Mouse (Mus musculus) layer of hippocampus, adult 2 months (tissue): ENCODE measurements at regions not wholly inside any gene's neighbourhood (a gene's known extent, or its start where the extent isn't known, plus 50 kb on each side); places are given as distances from the start of the nearest gene placed in this dataset.

Source experiments
- DNase-seq, 2 experiments: peaks; one replicate each; pipeline ENCODE4 v3.0.0; 2022; ENCODE audit warnings: low spot score in 2 of 2
- H3K27ac ChIP-seq: fragments of 200-600 bp; 2 replicates; pipeline ENCODE4 v1.8.1; 2022
- H3K4me3 ChIP-seq: fragments of 200-600 bp; 2 replicates; pipeline ENCODE4 v1.8.1; 2022; ENCODE audit warnings: mild to moderate bottlenecking
- CTCF ChIP-seq: fragments of 200-600 bp; conservative IDR thresholded peaks from 2 replicates; pipeline ENCODE4 v1.8.1; 2022; ENCODE audit warnings: antibody characterized with exemption, mild to moderate bottlenecking, moderate library complexity

DNA sequence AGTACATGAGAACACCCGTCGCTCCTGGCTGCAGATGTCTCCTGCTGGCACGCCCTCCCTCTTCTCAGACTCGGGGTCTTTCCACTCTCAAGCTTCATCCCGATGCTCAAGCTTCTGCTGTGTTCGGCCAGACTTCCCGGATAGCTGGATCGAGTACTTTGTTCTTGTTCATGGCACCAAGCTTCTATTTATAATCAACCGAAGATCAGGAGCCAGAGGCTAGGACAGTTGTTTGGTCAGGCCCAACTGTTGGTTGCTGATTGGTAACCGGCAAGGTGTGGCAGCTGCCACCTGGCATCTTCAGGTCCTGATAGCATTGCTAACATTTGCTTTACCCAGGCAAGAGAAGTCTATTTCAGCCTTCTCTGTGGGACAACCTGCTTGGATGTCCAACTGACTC is 53.5 kb upstream of the Plcl2 start:
- Histone ChIP-seq H3K4me3 (no peak overlapping the region), H3K27ac (no peak overlapping the region)
- no peak for DNase-seq
- TF ChIP-seq CTCF, result no peak

DNA sequence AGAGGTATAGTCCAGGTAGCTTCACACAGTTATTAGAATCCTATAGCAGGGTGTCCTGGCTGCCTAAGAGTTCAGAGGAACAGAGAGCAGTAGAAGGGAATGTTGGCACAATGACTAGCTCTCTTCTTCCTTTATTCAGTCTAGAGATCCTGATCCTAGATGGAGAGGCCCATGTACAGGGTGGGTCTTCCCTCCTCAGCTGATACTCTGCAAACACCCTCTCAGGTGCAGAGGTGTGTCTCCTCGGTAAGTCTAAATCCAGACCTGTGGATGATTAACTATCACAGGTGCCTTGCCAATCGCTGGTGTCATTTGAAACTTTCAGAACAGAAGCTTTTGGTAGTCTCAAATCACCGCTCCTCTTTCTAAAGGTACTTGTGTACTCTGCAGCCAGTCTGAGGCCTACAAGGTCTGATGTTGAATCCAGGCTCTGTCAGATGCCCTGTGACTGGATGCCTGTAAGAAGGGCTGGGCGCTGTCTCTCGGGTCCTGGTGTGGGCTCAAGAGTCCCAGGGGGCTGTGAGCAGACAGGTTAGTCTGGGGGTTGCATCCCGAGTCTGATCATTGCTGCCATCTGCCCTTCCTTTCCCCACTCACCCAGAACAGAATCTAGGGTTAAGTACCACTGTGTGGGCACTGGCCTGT is 52.0 kb upstream of the Plcl2 start:
- no peak for TF ChIP-seq CTCF
- no peak overlapping the region for H3K27ac ChIP-seq
- H3K4me3 ChIP-seq, result no peak overlapping the region
- DNase-seq, result no peak

DNA sequence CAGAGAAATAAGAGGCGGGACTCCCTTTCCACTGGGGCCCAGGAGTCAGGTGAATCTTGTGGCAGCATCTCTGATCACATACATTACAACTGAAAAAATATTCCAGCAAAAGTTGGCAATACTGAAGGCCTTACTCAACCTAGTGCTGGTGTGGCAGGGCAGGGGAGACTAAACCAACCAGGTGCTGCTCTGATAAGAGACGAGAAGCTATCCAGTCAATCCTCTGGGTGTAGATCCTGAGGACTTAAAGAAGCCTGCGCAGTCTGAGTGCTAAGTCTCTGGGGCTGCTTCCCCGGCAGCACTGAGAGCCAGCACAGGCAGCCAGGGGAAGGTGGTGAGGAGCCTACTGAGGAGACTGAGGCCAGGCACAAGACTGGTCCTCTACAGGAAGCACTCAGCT is 51.0 kb upstream of the Plcl2 start:
- no peak for DNase-seq
- H3K4me3 ChIP-seq, result no peak overlapping the region
- H3K27ac ChIP-seq, result no peak overlapping the region
- no peak for TF ChIP-seq CTCF
